Mouse (Mus musculus): ENCODE measurements around the gene Fbxw8.

GRCm38 (mm10) chr5:118067984-118068494 is 87.2 kb downstream of the Fbxw8 start:
- TF ChIP-seq POLR2A (IDR thresholded peaks at IDR 0.05; ENCODE audit: low read depth, low read length): no peak
- no peak for TF ChIP-seq CTCF (IDR thresholded peaks at IDR 0.05; ENCODE audit: extremely low read depth, insufficient read depth, insufficient read length, insufficient replicate concordance)
